Mouse (Mus musculus): ENCODE results near the gene Cfap97d2. TPM values are rescaled to one million over a fixed set of nuclear protein-coding genes. Genes with fewer than 3 reads are reported as not detected.

The Cfap97d2 gene
- polyA plus RNA-seq, 1 experiment = 0.02 TPM

GRCm38 (mm10) chr8:13785250-13785763 lies 79.6 kb downstream of the Cfap97d2 start, which contains the start of gene Upf3a:
Gene Upf3a (plus strand): TSS chr8:13785615.
- TF ChIP-seq POLR2A (IDR thresholded peaks at IDR 0.05; ENCODE audit: insufficient read length, low read depth) = peak; percentile 84
- TF ChIP-seq MYOD1 (IDR thresholded peaks at IDR 0.05; ENCODE audit: control insufficient read depth in 1 of 3, insufficient read length in 2 of 3, low read depth in 2 of 3) = peak in 1 of 3 experiments; percentile 20
- TF ChIP-seq E2F4 (IDR thresholded peaks at IDR 0.05; ENCODE audit: insufficient read depth) = peak; percentile 97
- peak; percentile 89 for TF ChIP-seq POLR2AphosphoS2 (IDR thresholded peaks at IDR 0.05; ENCODE audit: insufficient read length, low read depth)
- TF ChIP-seq TCF12 (IDR thresholded peaks at IDR 0.05; ENCODE audit: insufficient read depth, poor library complexity, severe bottlenecking) = no peak
- Histone ChIP-seq H3ac (ENCODE audit: control insufficient read depth, insufficient read length) (peak within 1 kb of the TSS; percentile 39), H3K4me2 (ENCODE audit: low read depth) (peak within 1 kb of the TSS; percentile 97), H3K27me3 (ENCODE audit: control insufficient read depth, insufficient read depth, insufficient read length) (no peaks in the 10 kb centered on the region), H3K79me2 (ENCODE audit: control insufficient read depth, insufficient read depth) (peaks cover 12% of the 10 kb centered on the region), H3K36me3 (ENCODE audit: control insufficient read depth, insufficient read depth) (peaks cover 20% of the 10 kb centered on the region), H3K4me3 (peak within 1 kb of the TSS; percentile 38)

GRCm38 (mm10) chr8:13785764-13786299 lies 80.1 kb downstream of the Cfap97d2 start:
- peak overlapping the region; percentile 97 for H3K4me2 ChIP-seq (ENCODE audit: low read depth)
- peak overlapping the region; percentile 38 for H3K4me3 ChIP-seq
- peaks cover 15% of the 10 kb centered on the region for H3K36me3 ChIP-seq (ENCODE audit: control insufficient read depth, insufficient read depth)
- H3ac ChIP-seq (ENCODE audit: control insufficient read depth, insufficient read length) = peak overlapping the region; percentile 39
- peaks cover 12% of the 10 kb centered on the region for H3K79me2 ChIP-seq (ENCODE audit: control insufficient read depth, insufficient read depth)
- H3K27me3 ChIP-seq (ENCODE audit: control insufficient read depth, insufficient read depth, insufficient read length) = no peaks in the 10 kb centered on the region
- TF ChIP-seq E2F4 (IDR thresholded peaks at IDR 0.05; ENCODE audit: insufficient read depth) (no peak), MYOD1 (IDR thresholded peaks at IDR 0.05; ENCODE audit: control insufficient read depth in 1 of 3, insufficient read length in 2 of 3, low read depth in 2 of 3) (peak in 2 of 3 experiments; percentile 35 to 47), MAX (IDR thresholded peaks at IDR 0.05; ENCODE audit: low read depth) (no peak), REST (IDR thresholded peaks at IDR 0.05; ENCODE audit: insufficient read depth, insufficient read length) (no peak), CEBPB (IDR thresholded peaks at IDR 0.05; ENCODE audit: insufficient read depth, poor library complexity, severe bottlenecking) (no peak), MYOG (IDR thresholded peaks at IDR 0.05; ENCODE audit: control insufficient read depth in 1 of 3, insufficient read depth in 1 of 3, insufficient read length in 2 of 3, low read depth in 2 of 3) (peak in 2 of 3 experiments; percentile 50 to 69), USF1 (IDR thresholded peaks at IDR 0.05; ENCODE audit: low read depth) (no peak), POLR2A (IDR thresholded peaks at IDR 0.05; ENCODE audit: insufficient read length, low read depth) (peak; percentile 18), POLR2AphosphoS2 (IDR thresholded peaks at IDR 0.05; ENCODE audit: insufficient read length, low read depth) (peak; percentile 15), TCF3 (IDR thresholded peaks at IDR 0.05; ENCODE audit: insufficient read length, low read depth) (no peak), TCF12 (IDR thresholded peaks at IDR 0.05; ENCODE audit: insufficient read depth, poor library complexity, severe bottlenecking) (no peak), SRF (IDR thresholded peaks at IDR 0.05; ENCODE audit: control insufficient read depth, insufficient read length, low read depth) (no peak)

- no peak for TF ChIP-seq POLR2AphosphoS2 (IDR thresholded peaks at IDR 0.05; ENCODE audit: insufficient read length, low read depth)
- TF ChIP-seq MYOG (IDR thresholded peaks at IDR 0.05; ENCODE audit: control insufficient read depth in 1 of 3, insufficient read depth in 1 of 3, insufficient read length in 2 of 3, low read depth in 2 of 3) = no peak
- TF ChIP-seq TCF12 (IDR thresholded peaks at IDR 0.05; ENCODE audit: insufficient read depth, poor library complexity, severe bottlenecking) = no peak
- no peak for TF ChIP-seq CEBPB (IDR thresholded peaks at IDR 0.05; ENCODE audit: insufficient read depth, poor library complexity, severe bottlenecking)
- TF ChIP-seq USF1 (IDR thresholded peaks at IDR 0.05; ENCODE audit: low read depth) = no peak
- TF ChIP-seq SRF (IDR thresholded peaks at IDR 0.05; ENCODE audit: control insufficient read depth, insufficient read length, low read depth) = no peak
- no peak for TF ChIP-seq POLR2A (IDR thresholded peaks at IDR 0.05; ENCODE audit: insufficient read length, low read depth)
- H3ac ChIP-seq (ENCODE audit: control insufficient read depth, insufficient read length) = no peak overlapping the region
- H3K36me3 ChIP-seq (ENCODE audit: control insufficient read depth, insufficient read depth) = peaks cover 13% of the 10 kb centered on the region
- H3K79me2 ChIP-seq (ENCODE audit: control insufficient read depth, insufficient read depth) = peaks cover 12% of the 10 kb centered on the region
- no peak overlapping the region for H3K4me3 ChIP-seq
- no peaks in the 10 kb centered on the region for H3K27me3 ChIP-seq (ENCODE audit: control insufficient read depth, insufficient read depth, insufficient read length)
- H3K4me2 ChIP-seq (ENCODE audit: low read depth) = no peak overlapping the region
Measured at GRCm38 (mm10) chr8:13789606-13790005, 83.9 kb downstream of the Cfap97d2 start.

Other genes with a start within 250 kb of the Cfap97d2 start
- gene Gas6, start 211.4 kb upstream of the Cfap97d2 start, polyA plus RNA-seq (2012; fragmentation: generic; extraction: Trizol) = 0.50 TPM
- gene 1700029H14Rik, start 143.4 kb upstream of the Cfap97d2 start, polyA plus RNA-seq (2012; fragmentation: generic; extraction: Trizol) = not detected
- gene Rasa3, start 28.3 kb upstream of the Cfap97d2 start, polyA plus RNA-seq (2012; fragmentation: generic; extraction: Trizol) = 39.6 TPM
- gene Cdc16, start 51.8 kb downstream of the Cfap97d2 start, polyA plus RNA-seq (2012; fragmentation: generic; extraction: Trizol) = 51.5 TPM
- 13.9 TPM for gene Upf3a, start 79.7 kb downstream of the Cfap97d2 start, polyA plus RNA-seq (2012; fragmentation: generic; extraction: Trizol)
- gene AF366264, start 132.5 kb downstream of the Cfap97d2 start, polyA plus RNA-seq (2012; fragmentation: generic; extraction: Trizol) = not detected
- gene Champ1, start 163.8 kb downstream of the Cfap97d2 start, polyA plus RNA-seq (2012; fragmentation: generic; extraction: Trizol) = 14.9 TPM
- 28.2 TPM for gene Coprs, start 184.4 kb downstream of the Cfap97d2 start, polyA plus RNA-seq (2012; fragmentation: generic; extraction: Trizol)